Mouse (Mus musculus) cerebellum, adult 2 months (tissue): ENCODE measurements around the gene Rabep1. TPM values are rescaled to one million over a fixed set of nuclear protein-coding genes. Genes with fewer than 3 reads are reported as not detected.

ENCODE experiments used
- DNase-seq, 2 experiments: peaks; one replicate each; pipeline ENCODE4 v3.0.0; 2021
- H3K27ac ChIP-seq: fragments of 200-500 bp; 2 replicates; pipeline ENCODE4 v1.5.1; 2012; ENCODE audit warnings: low read length, control low read depth, inconsistent platforms; ENCODE audit not compliant: insufficient read depth
- H3K27me3 ChIP-seq: fragments of 200-500 bp; 2 replicates; pipeline ENCODE4 v1.6.1; 2012; ENCODE audit warnings: inconsistent platforms, mild to moderate bottlenecking, low read length, moderate library complexity; ENCODE audit not compliant: control insufficient read depth, insufficient read depth
- H3K4me1 ChIP-seq: fragments of 200-500 bp; 2 replicates; pipeline ENCODE4 v1.6.1; 2011; ENCODE audit warnings: low read length; ENCODE audit not compliant: control insufficient read depth, insufficient read depth
- H3K4me3 ChIP-seq: fragments of 200-500 bp; replicated peaks from 2 replicates; pipeline ENCODE3; 2011; ENCODE audit warnings: mild to moderate bottlenecking, low read depth, low read length, control low read depth; ENCODE audit not compliant: insufficient read depth
- CTCF ChIP-seq: fragments of 200-500 bp; IDR thresholded peaks from 2 replicates; pipeline ENCODE4 v1.5.1; 2011; ENCODE audit warnings: low read depth, mild to moderate bottlenecking, control low read depth, low read length, moderate library complexity, borderline replicate concordance; ENCODE audit not compliant: insufficient read depth
- POLR2A ChIP-seq: fragments of 200-500 bp; IDR thresholded peaks from 2 replicates; pipeline ENCODE4 v1.6.1; 2011; ENCODE audit warnings: low read length, control low read depth, borderline replicate concordance; ENCODE audit not compliant: insufficient read depth
- WGBS: fragments of 180-500 bp; shearing (Covaris S2); methylation state at CpG from one replicate; pipeline ENCODE4 v1.1.7; 2018; 5-methylcytosine and 5-hydroxymethylcytosine counted together
- polyA plus RNA-seq: library from polyadenylated mRNA; depleted of rRNA; stranded (reverse); fragments of >200 nt; gene quantifications from 2 replicates; pipeline ENCODE4 v1.2.3, GENCODE M21; 2012; rRNA removed

Gene Rabep1
- polyA plus RNA-seq, 1 experiment = 35.9 TPM

DNA sequence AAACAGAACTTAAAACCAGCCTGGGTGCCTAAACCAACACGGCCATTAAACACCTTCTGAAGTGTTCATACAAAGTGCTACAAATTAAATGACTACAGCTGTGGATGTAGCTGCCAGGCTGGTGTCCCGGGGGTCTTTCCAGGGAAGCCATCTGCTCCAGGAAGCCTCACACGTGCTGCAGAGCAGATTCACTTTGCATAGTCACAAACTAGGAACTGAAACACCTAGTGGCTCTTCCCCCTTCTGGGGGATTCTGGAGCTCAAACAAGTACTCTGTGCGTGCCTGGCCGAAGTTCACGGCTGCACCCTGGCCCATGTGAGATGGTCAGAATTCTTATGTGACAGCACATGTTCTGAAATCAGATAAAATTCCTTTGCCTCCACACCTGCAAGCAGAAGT lies 135.7 kb downstream of the Rabep1 start:
- DNase-seq = no peak
- H3K27me3 ChIP-seq = no peaks in the 10 kb centered on the region
- no peaks in the 10 kb centered on the region for H3K4me1 ChIP-seq
- no peak overlapping the region for H3K27ac ChIP-seq
- TF ChIP-seq CTCF (no peak), POLR2A (no peak)
- 62% methylated on average over 6 of the region's 6 CpGs for WGBS
- H3K4me3 ChIP-seq = no peak overlapping the region

DNA sequence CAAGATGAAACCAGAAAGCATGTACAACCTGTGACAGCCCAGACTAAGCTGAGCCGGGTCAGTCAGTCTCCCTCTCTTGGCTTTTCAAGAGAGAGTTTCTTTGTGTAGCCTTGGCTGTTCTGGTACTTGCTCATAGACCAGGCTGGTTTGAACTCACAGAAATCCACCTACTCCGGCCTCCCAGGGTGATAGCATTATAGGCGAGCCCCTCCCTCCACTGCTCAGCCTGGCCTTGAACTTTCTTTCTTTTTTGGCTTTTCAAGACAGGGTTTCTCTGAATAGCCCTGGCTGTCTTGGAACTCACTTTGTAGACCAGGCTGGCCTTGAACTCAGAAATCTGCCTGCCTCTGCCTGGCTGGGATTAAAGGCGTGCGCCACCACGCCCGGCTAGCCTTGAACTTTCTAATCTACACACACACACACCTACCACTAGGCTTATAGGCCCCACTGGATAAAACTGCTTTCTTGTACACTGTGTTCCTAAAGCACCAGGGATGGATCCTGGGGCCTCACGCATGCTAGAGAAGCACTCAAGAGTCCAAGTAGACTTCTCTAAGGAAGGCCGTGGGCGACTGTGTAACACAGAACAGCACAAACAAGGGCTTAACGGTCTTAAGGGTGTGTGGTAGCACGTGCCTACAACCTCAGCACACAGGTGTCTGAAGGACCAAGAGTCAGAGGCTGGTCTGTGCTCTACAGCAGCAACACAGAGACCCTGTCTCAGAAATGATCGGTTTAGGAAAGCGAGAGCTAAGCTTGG lies 136.4 kb downstream of the Rabep1 start:
- WGBS = 90% methylated on average over 14 of the region's 14 CpGs
- no peaks in the 10 kb centered on the region for H3K27me3 ChIP-seq
- DNase-seq = no peak
- no peak overlapping the region for H3K4me3 ChIP-seq
- no peaks in the 10 kb centered on the region for H3K4me1 ChIP-seq
- no peak overlapping the region for H3K27ac ChIP-seq
- TF ChIP-seq CTCF (no peak), POLR2A (no peak)

DNA sequence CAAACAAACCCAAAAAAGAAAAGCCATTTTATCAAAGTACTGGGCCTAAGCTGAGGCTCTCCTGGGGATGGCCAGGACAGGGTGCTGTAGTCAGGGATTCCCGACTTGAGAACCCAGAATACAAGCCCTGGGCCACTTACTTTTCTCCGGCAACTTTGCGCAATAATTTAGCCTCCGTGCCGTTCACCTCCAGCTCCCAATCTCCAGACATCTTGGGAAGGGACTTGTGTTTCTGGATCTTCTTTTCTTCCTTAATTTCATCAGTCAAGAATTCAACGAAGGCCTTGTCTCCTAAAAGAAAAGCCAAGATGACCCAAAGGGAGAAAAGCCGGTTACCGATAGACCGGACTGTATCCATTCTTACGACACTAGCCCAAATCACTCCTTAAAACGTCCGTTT lies 137.5 kb downstream of the Rabep1 start:
- H3K27ac ChIP-seq = no peak overlapping the region
- H3K4me3 ChIP-seq = peak overlapping the region; percentile 91
- H3K4me1 ChIP-seq = no peaks in the 10 kb centered on the region
- H3K27me3 ChIP-seq = no peaks in the 10 kb centered on the region
- TF ChIP-seq CTCF (no peak), POLR2A (no peak)
- WGBS = 6% methylated on average over 12 of the region's 12 CpGs
- DNase-seq = no peak

DNA sequence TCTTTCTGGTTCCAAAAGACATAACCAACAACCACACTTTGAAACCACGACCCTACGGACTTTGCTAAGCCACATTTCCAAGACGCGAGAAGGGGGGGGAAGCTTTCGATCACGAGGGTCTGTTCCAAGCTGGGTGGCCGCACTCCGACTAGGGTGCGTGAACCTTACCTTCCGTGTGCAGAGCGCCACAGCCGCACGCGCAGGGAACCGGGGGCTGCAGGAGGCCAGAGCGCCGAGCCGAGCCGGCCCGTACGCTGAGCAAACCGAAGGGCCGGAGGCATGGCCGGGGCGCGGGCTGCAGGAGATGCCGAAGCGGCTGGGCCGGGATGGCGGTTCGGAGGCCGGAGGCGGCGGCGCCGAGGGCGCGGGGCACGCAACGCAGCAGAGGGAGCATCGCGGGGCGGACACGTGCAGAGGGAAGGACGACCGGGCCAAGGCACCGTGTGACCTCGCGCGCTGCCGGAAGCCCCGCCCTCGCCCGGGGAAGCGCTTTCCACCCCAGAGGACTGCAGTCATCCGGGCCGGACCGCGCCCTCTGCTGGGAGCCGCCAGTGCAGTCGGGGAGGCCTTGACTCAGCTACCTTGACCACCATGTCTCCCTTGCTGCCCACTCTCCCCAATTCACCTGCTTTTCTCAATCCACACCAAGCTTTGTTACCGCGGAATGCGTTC lies 138.1 kb downstream of the Rabep1 start, which contains the start of gene C1qbp:
C1qbp (minus strand) TSS at position 470 of the 672 bp plus-strand sequence.
- Histone ChIP-seq H3K27ac (no peak within 1 kb of the TSS), H3K4me3 (peak within 1 kb of the TSS; percentile 91), H3K4me1 (no peaks in the 10 kb centered on the region), H3K27me3 (no peaks in the 10 kb centered on the region)
- WGBS = under 1% methylated on average over 64 of the region's 64 CpGs
- DNase-seq = peak; percentile 92 to 94
- TF ChIP-seq POLR2A (peak; percentile 57; the same call in 1 of the 2 replicates), CTCF (peak; percentile 84)

Other genes starting within 250 kb of the Rabep1 start
- not detected in 2 replicates for gene 4930544D05Rik, start 228.9 kb upstream of the Rabep1 start, polyA plus RNA-seq
- 0.10 and 0.25 TPM in 2 replicates for gene Chrne, start 225.6 kb upstream of the Rabep1 start, polyA plus RNA-seq
- gene Gp1ba, start 205.7 kb upstream of the Rabep1 start, polyA plus RNA-seq = not detected in 2 replicates
- gene Rnf167, start 197.5 kb upstream of the Rabep1 start, polyA plus RNA-seq = 143 and 152 TPM in 2 replicates
- 184 and 191 TPM in 2 replicates for gene Slc25a11, start 197.3 kb upstream of the Rabep1 start, polyA plus RNA-seq
- gene Pfn1, start 190.1 kb upstream of the Rabep1 start, polyA plus RNA-seq = 289 and 305 TPM in 2 replicates
- gene Eno3, start 187.6 kb upstream of the Rabep1 start, polyA plus RNA-seq = 35.0 and 35.9 TPM in 2 replicates
- 84.3 and 93.2 TPM in 2 replicates for gene Spag7, start 175.4 kb upstream of the Rabep1 start, polyA plus RNA-seq
- 108 TPM in 2 replicates for gene Camta2, start 156.7 kb upstream of the Rabep1 start, polyA plus RNA-seq
- gene Inca1, start 144.6 kb upstream of the Rabep1 start, polyA plus RNA-seq = 4.0 and 4.6 TPM in 2 replicates
- gene Kif1c, start 144.2 kb upstream of the Rabep1 start, polyA plus RNA-seq = 55.9 and 65.6 TPM in 2 replicates
- 10.4 and 11.1 TPM in 2 replicates for gene Zfp3, start 80.6 kb upstream of the Rabep1 start, polyA plus RNA-seq
- gene Scimp, start 32.2 kb upstream of the Rabep1 start, polyA plus RNA-seq = 0.10 TPM in 1 of 2 replicates, not detected in the other
- gene Nup88, start 125.2 kb downstream of the Rabep1 start, polyA plus RNA-seq = 79.1 and 80.8 TPM in 2 replicates
- gene Rpain, start 125.4 kb downstream of the Rabep1 start, polyA plus RNA-seq = 56.9 and 58.1 TPM in 2 replicates
- gene C1qbp, start 138.2 kb downstream of the Rabep1 start, polyA plus RNA-seq = 102 and 107 TPM in 2 replicates
- gene Dhx33, start 159.7 kb downstream of the Rabep1 start, polyA plus RNA-seq = 22.1 and 25.5 TPM in 2 replicates
- gene Mis12, start 174.8 kb downstream of the Rabep1 start, polyA plus RNA-seq = 13.7 and 15.2 TPM in 2 replicates
- 16.9 and 17.3 TPM in 2 replicates for gene Derl2, start 175.1 kb downstream of the Rabep1 start, polyA plus RNA-seq
- gene 6330403K07Rik, start 188.7 kb downstream of the Rabep1 start, polyA plus RNA-seq = 161 and 184 TPM in 2 replicates